ENCODE assay signal across 8 mouse cellular contexts in the genomic region with DNA sequence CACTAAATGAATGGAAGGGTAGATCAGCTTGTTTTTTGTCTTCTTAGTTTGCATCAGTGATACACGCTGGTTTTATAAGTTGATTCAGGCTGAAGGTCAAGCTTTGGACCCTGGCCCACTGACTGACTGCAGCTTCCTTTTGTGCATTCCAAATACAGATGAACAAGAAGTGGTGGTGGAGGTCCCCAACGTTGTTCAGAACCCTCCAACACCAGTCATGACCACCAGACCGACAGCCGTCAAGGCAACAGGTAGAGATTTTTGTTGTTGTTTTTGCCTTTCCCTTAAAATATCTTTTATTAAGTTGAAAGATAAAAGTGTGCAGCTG. TPM values are rescaled to one million over a fixed set of nuclear protein-coding genes. Genes with fewer than 3 reads are reported as not detected.
DNase-seq lines count a peak whose midpoint lies in the region; ATAC-seq and TF ChIP-seq lines count a peak whose summit lies in the region.

No protein-coding gene starts in this region.

- TF ChIP-seq CTCF in ES-Bruce4 (IDR thresholded peaks at IDR 0.05; ENCODE audit: low read depth, low read length): no peak
- TF ChIP-seq CTCF in embryonic fibroblast, embryonic 13.5 days (IDR thresholded peaks at IDR 0.05; ENCODE audit: borderline replicate concordance, insufficient read depth, low read length): no peak

- WGBS in kidney, embryonic 14.5 days: 7% methylated on average over 4 of the region's 4 CpGs
- WGBS in midbrain, embryonic 14.5 days: 13% methylated on average over 4 of the region's 4 CpGs

- no peaks in the 10 kb centered on the region for H3K27me3 ChIP-seq in ES-Bruce4 (ENCODE audit: control insufficient read depth, insufficient read depth, low read length, poor library complexity, severe bottlenecking)
- no peaks in the 10 kb centered on the region for H3K27me3 ChIP-seq in kidney, embryonic 14.5 days (ENCODE audit: control insufficient read depth, insufficient read depth, low read length)
- H3K27me3 ChIP-seq in midbrain, embryonic 14.5 days (ENCODE audit: control insufficient read depth, insufficient read depth, low read length): no peaks in the 10 kb centered on the region

- H3K4me1 ChIP-seq in ES-Bruce4 (ENCODE audit: control insufficient read depth, insufficient read depth, low read length): no peaks in the 10 kb centered on the region
- H3K4me1 ChIP-seq in embryonic fibroblast, embryonic 13.5 days (ENCODE audit: control insufficient read depth, insufficient read depth, low read length): peaks cover 3% of the 10 kb centered on the region; the same call in 1 of the 2 replicates
- peaks cover 13% of the 10 kb centered on the region; the same call in 1 of the 2 replicates for H3K4me1 ChIP-seq in kidney, embryonic 14.5 days (ENCODE audit: control insufficient read depth, insufficient read depth, low read length)
- peaks cover 18% of the 10 kb centered on the region for H3K4me1 ChIP-seq in midbrain, embryonic 14.5 days (ENCODE audit: control insufficient read depth, insufficient read depth, low read length)

- no peaks in the 10 kb centered on the region for H3K9me3 ChIP-seq in ES-Bruce4 (replicated peaks; ENCODE audit: control insufficient read depth, insufficient read depth, low read length, poor library complexity, severe bottlenecking)
- no peaks in the 10 kb centered on the region for H3K9me3 ChIP-seq in kidney, embryonic 14.5 days (ENCODE audit: control insufficient read depth, low read length)
- no peaks in the 10 kb centered on the region for H3K9me3 ChIP-seq in midbrain, embryonic 14.5 days (ENCODE audit: control insufficient read depth, low read length)

- no peak for TF ChIP-seq EP300 in ES-Bruce4 (IDR thresholded peaks at IDR 0.05; ENCODE audit: insufficient read depth, low read depth, low read length)

- ATAC-seq in kidney, embryonic 14.5 days (ENCODE audit: low FRiP score, low TSS enrichment): no peak
- no peak for ATAC-seq in midbrain, embryonic 14.5 days (ENCODE audit: low FRiP score, low TSS enrichment)
- no peak for ATAC-seq in frontal cortex, adult (ENCODE audit: low TSS enrichment)

- DNase-seq in gastrocnemius, postnatal 10 days: peak; percentile 13
- DNase-seq in gastrocnemius, postnatal 25 days: no peak
- peak; percentile 8 for DNase-seq in midbrain, embryonic 14.5 days
- no peak for DNase-seq in left cerebral cortex, adult 18-20 months (ENCODE audit: low spot score in 2 of 2)

- H3K4me3 ChIP-seq in ES-Bruce4 (ENCODE audit: low read depth, low read length): peak overlapping the region; percentile 100
- H3K4me3 ChIP-seq in embryonic fibroblast, embryonic 13.5 days (ENCODE audit: insufficient read depth, low read length): peak overlapping the region; percentile 96
- peak overlapping the region; percentile 96 for H3K4me3 ChIP-seq in kidney, embryonic 14.5 days (ENCODE audit: low read length)
- H3K4me3 ChIP-seq in midbrain, embryonic 14.5 days (replicated peaks; ENCODE audit: low read depth, low read length): peak overlapping the region; percentile 96

- peak overlapping the region; percentile 94 for H3K9ac ChIP-seq in ES-Bruce4 (ENCODE audit: low read depth, poor library complexity, severe bottlenecking)
- peak overlapping the region; percentile 96; the same call in 1 of the 2 replicates for H3K9ac ChIP-seq in kidney, embryonic 14.5 days (ENCODE audit: low read depth, low read length)
- peak overlapping the region; percentile 97 for H3K9ac ChIP-seq in midbrain, embryonic 14.5 days (replicated peaks; ENCODE audit: low read length)

- H3K27ac ChIP-seq in ES-Bruce4 (ENCODE audit: insufficient read depth, low read length): no peak overlapping the region
- 0 out of 2 replicates have a peak overlapping the region, but pooled peaks have one; percentile 83 for H3K27ac ChIP-seq in embryonic fibroblast, embryonic 13.5 days (ENCODE audit: insufficient read depth, low read length)
- H3K27ac ChIP-seq in kidney, embryonic 14.5 days (ENCODE audit: low read depth, low read length): peak overlapping the region; percentile 97; the same call in 1 of the 2 replicates
- peak overlapping the region; percentile 98; the same call in 1 of the 2 replicates for H3K27ac ChIP-seq in midbrain, embryonic 14.5 days (replicated peaks; ENCODE audit: low read depth, low read length)

- no peak for TF ChIP-seq POLR2A in ES-Bruce4 (IDR thresholded peaks at IDR 0.05; ENCODE audit: insufficient read depth, low read length)
- TF ChIP-seq POLR2A in embryonic fibroblast, embryonic 13.5 days (IDR thresholded peaks at IDR 0.05; ENCODE audit: low read depth, low read length): no peak

- H3K4me2 ChIP-seq in kidney, embryonic 14.5 days (replicated peaks; ENCODE audit: low read depth, low read length): peak overlapping the region; percentile 62
- H3K4me2 ChIP-seq in midbrain, embryonic 14.5 days (ENCODE audit: low read length): peak overlapping the region; percentile 89

- peaks cover 27% of the 10 kb centered on the region for H3K36me3 ChIP-seq in ES-Bruce4 (ENCODE audit: control insufficient read depth, insufficient read depth, low read length, poor library complexity, severe bottlenecking)
- peaks cover 30% of the 10 kb centered on the region for H3K36me3 ChIP-seq in kidney, embryonic 14.5 days (ENCODE audit: control insufficient read depth, insufficient read depth, low read length)
- peaks cover 22% of the 10 kb centered on the region for H3K36me3 ChIP-seq in midbrain, embryonic 14.5 days (ENCODE audit: control insufficient read depth, insufficient read depth, low read length)

RNA-seq across cellular contexts. Expression of a gene that starts 1.3 kb away (rescaled TPM):
- total RNA-seq in gastrocnemius, postnatal 10 days (2021): 10 to 100 TPM; 21.1 to 42.1 TPM
- 10 to 100 TPM; 16.3 to 16.8 TPM for total RNA-seq in gastrocnemius, postnatal 25 days (2021)
- polyA plus RNA-seq in ES-Bruce4 (2011; ENCODE audit: insufficient read depth, insufficient read length, low read depth, missing spikeins): 144 and 146 TPM in 2 replicates
- polyA plus RNA-seq in embryonic fibroblast, embryonic 13.5 days (2011; ENCODE audit: insufficient read length, low read depth, missing spikeins): 61.9 and 83.1 TPM in 2 replicates
- polyA plus RNA-seq in kidney, embryonic 14.5 days (2014; fragmentation: Nextera tagmentation; extraction: Ambion mirVana): 82.6 and 118 TPM in 2 replicates
- 86.3 and 113 TPM in 2 replicates for polyA plus RNA-seq in midbrain, embryonic 14.5 days (2014; fragmentation: Nextera tagmentation; extraction: Ambion mirVana)
- 10 to 100 TPM; 48.5 to 50.2 TPM for total RNA-seq in left cerebral cortex, adult 18-20 months (2021)

RNA-seq across cellular contexts. Expression of a gene that starts 36.0 kb away (rescaled TPM):
- total RNA-seq in gastrocnemius, postnatal 10 days (2021): under 1 TPM; 0.43 to 0.85 TPM
- under 1 TPM; 0.35 to 0.38 TPM for total RNA-seq in gastrocnemius, postnatal 25 days (2021)
- 2.2 and 3.3 TPM in 2 replicates for polyA plus RNA-seq in ES-Bruce4 (2011; ENCODE audit: insufficient read depth, insufficient read length, low read depth, missing spikeins)
- polyA plus RNA-seq in embryonic fibroblast, embryonic 13.5 days (2011; ENCODE audit: insufficient read length, low read depth, missing spikeins): 2.8 and 5.0 TPM in 2 replicates
- polyA plus RNA-seq in kidney, embryonic 14.5 days (2014; fragmentation: Nextera tagmentation; extraction: Ambion mirVana): 0.37 TPM in 2 replicates
- polyA plus RNA-seq in midbrain, embryonic 14.5 days (2014; fragmentation: Nextera tagmentation; extraction: Ambion mirVana): 0.26 and 0.30 TPM in 2 replicates
- under 1 TPM; 0.53 to 0.63 TPM for total RNA-seq in left cerebral cortex, adult 18-20 months (2021)

Comparison
In these comparisons a context has a peak if more than half of its experiments do, and no peak if none do; other contexts are left out.
1. DNase-seq: peak in gastrocnemius, postnatal 10 days (single experiment) and midbrain, embryonic 14.5 days (single experiment); none in gastrocnemius, postnatal 25 days (single experiment) and left cerebral cortex, adult 18-20 months (0 of 2).
2. Peak in every context shown above with its lines, with median percentiles within 50 percentile points of each other: H3K4me3 ChIP-seq and H3K9ac ChIP-seq.